Mouse (Mus musculus) midbrain, embryonic 13.5 days (tissue): ENCODE results near the gene Kat7. TPM values are rescaled to one million over a fixed set of nuclear protein-coding genes. Genes with fewer than 3 reads are reported as not detected.

Experiments used
- ATAC-seq: fragments of 200-750 bp; cut with Nextera tagmentation; 2 replicates; pipeline ENCODE4 v1.8.0; 2017; ENCODE audit warnings: mild to moderate bottlenecking, moderate TSS enrichment, moderate library complexity
- H3K27ac ChIP-seq: fragments of 300-500 bp; sonication (generic); 2 replicates; pipeline ENCODE4 v1.5.1; 2015; ENCODE audit warnings: inconsistent platforms, mild to moderate bottlenecking, moderate library complexity
- H3K27me3 ChIP-seq: fragments of 300-500 bp; sonication (generic); 2 replicates; pipeline ENCODE4 v1.6.1; 2015; ENCODE audit warnings: mild to moderate bottlenecking, inconsistent platforms
- H3K36me3 ChIP-seq: fragments of 300-500 bp; sonication (generic); 2 replicates; pipeline ENCODE4 v1.6.1; 2015; ENCODE audit warnings: mild to moderate bottlenecking, inconsistent platforms
- H3K4me1 ChIP-seq: fragments of 300-500 bp; sonication (generic); replicated peaks from 2 replicates; pipeline ENCODE4 v1.6.1; 2015; ENCODE audit warnings: inconsistent platforms
- H3K4me2 ChIP-seq: fragments of 300-500 bp; sonication (generic); replicated peaks from 2 replicates; pipeline ENCODE4 v1.6.1; 2015; ENCODE audit warnings: moderate library complexity, mild to moderate bottlenecking, inconsistent platforms
- H3K4me3 ChIP-seq: fragments of 300-500 bp; sonication (generic); replicated peaks from 2 replicates; pipeline ENCODE4 v1.5.1; 2015; ENCODE audit warnings: mild to moderate bottlenecking, inconsistent platforms
- H3K9ac ChIP-seq: fragments of 300-500 bp; sonication (generic); replicated peaks from 2 replicates; pipeline ENCODE4 v1.6.1; 2015; ENCODE audit warnings: mild to moderate bottlenecking, inconsistent platforms
- H3K9me3 ChIP-seq: fragments of 300-500 bp; sonication (generic); 2 replicates; pipeline ENCODE4 v1.6.1; 2016; ENCODE audit warnings: mild to moderate bottlenecking, inconsistent platforms
- WGBS: fragments of 180-500 bp; shearing (Covaris S2); methylation state at CpG from one replicate; pipeline ENCODE4 v1.1.7; 2015; 5-methylcytosine and 5-hydroxymethylcytosine counted together
- polyA plus RNA-seq: library from polyadenylated mRNA; unstranded; fragments of >200 nt; fragmentation: Nextera tagmentation; extraction: Ambion mirVana; gene quantifications from 2 replicates; pipeline ENCODE4 v1.2.1, GENCODE M21; 2015

Kat7 gene
- polyA plus RNA-seq, 1 experiment from 2014 or later: 66.1 TPM

- H3K4me3 ChIP-seq: no peak overlapping the region
- no peaks in the 10 kb centered on the region for H3K36me3 ChIP-seq
- no peak overlapping the region for H3K4me2 ChIP-seq
- 45% methylated on average over 10 of the region's 10 CpGs for WGBS
- ATAC-seq: peak; percentile 37
- no peak overlapping the region for H3K9ac ChIP-seq
- peaks cover 5% of the 10 kb centered on the region for H3K4me1 ChIP-seq
- no peak overlapping the region for H3K27ac ChIP-seq
- no peaks in the 10 kb centered on the region for H3K9me3 ChIP-seq
- peaks cover 13% of the 10 kb centered on the region; the same call in 1 of the 2 replicates for H3K27me3 ChIP-seq
Observed at GRCm38 (mm10) chr11:95250110-95250509, 59.9 kb downstream of the Kat7 start.

- H3K27ac ChIP-seq: no peak overlapping the region
- H3K4me1 ChIP-seq: peaks cover 5% of the 10 kb centered on the region
- WGBS: 26% methylated on average over 13 of the region's 14 CpGs
- H3K36me3 ChIP-seq: no peaks in the 10 kb centered on the region
- H3K4me2 ChIP-seq: no peak overlapping the region
- no peak for ATAC-seq
- peaks cover 13% of the 10 kb centered on the region; the same call in 1 of the 2 replicates for H3K27me3 ChIP-seq
- no peaks in the 10 kb centered on the region for H3K9me3 ChIP-seq
- no peak overlapping the region for H3K4me3 ChIP-seq
- H3K9ac ChIP-seq: no peak overlapping the region; the same call in 1 of the 2 replicates
Observed at GRCm38 (mm10) chr11:95247065-95247464, 63.0 kb downstream of the Kat7 start.

GRCm38 (mm10) chr11:95245456-95245855 is 64.6 kb downstream of the Kat7 start:
- Histone ChIP-seq H3K4me2 (no peak overlapping the region), H3K36me3 (no peaks in the 10 kb centered on the region), H3K27me3 (peaks cover 9% of the 10 kb centered on the region; the same call in 1 of the 2 replicates), H3K27ac (no peak overlapping the region), H3K9me3 (no peaks in the 10 kb centered on the region), H3K4me1 (peaks cover 5% of the 10 kb centered on the region), H3K9ac (no peak overlapping the region), H3K4me3 (no peak overlapping the region)
- 67% methylated on average over 7 of the region's 7 CpGs for WGBS
- ATAC-seq: no peak

GRCm38 (mm10) chr11:95242653-95243052 is 67.4 kb downstream of the Kat7 start:
- Histone ChIP-seq H3K27ac (no peak overlapping the region), H3K27me3 (0 out of 2 replicates have a peak, but pooled peaks cover 8% of the 10 kb centered on the region), H3K9me3 (no peaks in the 10 kb centered on the region), H3K4me2 (no peak overlapping the region), H3K4me1 (peaks cover 5% of the 10 kb centered on the region), H3K9ac (no peak overlapping the region), H3K36me3 (no peaks in the 10 kb centered on the region), H3K4me3 (no peak overlapping the region)
- WGBS: 58% methylated on average over 6 of the region's 6 CpGs
- no peak for ATAC-seq

- H3K9ac ChIP-seq: no peak overlapping the region
- H3K36me3 ChIP-seq: no peaks in the 10 kb centered on the region
- no peaks in the 10 kb centered on the region for H3K9me3 ChIP-seq
- ATAC-seq: no peak
- 82% methylated on average over 6 of the region's 6 CpGs for WGBS
- 0 out of 2 replicates have a peak, but pooled peaks cover 3% of the 10 kb centered on the region for H3K4me1 ChIP-seq
- no peak overlapping the region for H3K27ac ChIP-seq
- H3K27me3 ChIP-seq: 0 out of 2 replicates have a peak, but pooled peaks cover 6% of the 10 kb centered on the region
- no peak overlapping the region for H3K4me2 ChIP-seq
- H3K4me3 ChIP-seq: no peak overlapping the region
Observed at GRCm38 (mm10) chr11:95238477-95238876, 71.6 kb downstream of the Kat7 start.

- no peak overlapping the region for H3K27ac ChIP-seq
- H3K4me3 ChIP-seq: no peak overlapping the region
- peaks cover 21% of the 10 kb centered on the region for H3K27me3 ChIP-seq
- 37% methylated on average over 6 of the region's 6 CpGs for WGBS
- H3K4me1 ChIP-seq: peaks cover 5% of the 10 kb centered on the region
- no peak overlapping the region for H3K9ac ChIP-seq
- H3K4me2 ChIP-seq: peak overlapping the region; percentile 45; the same call in 1 of the 2 replicates
- H3K9me3 ChIP-seq: no peaks in the 10 kb centered on the region
- ATAC-seq: peak; percentile 57; the same call in 1 of the 2 replicates
- H3K36me3 ChIP-seq: no peaks in the 10 kb centered on the region
Observed at GRCm38 (mm10) chr11:95232329-95232696, 77.7 kb downstream of the Kat7 start.

- ATAC-seq: peak; percentile 65; the same call in 1 of the 2 replicates
- 8% methylated on average over 24 of the region's 24 CpGs for WGBS
- Histone ChIP-seq H3K36me3 (no peaks in the 10 kb centered on the region), H3K27ac (no peak overlapping the region), H3K27me3 (peaks cover 21% of the 10 kb centered on the region), H3K4me1 (peaks cover 5% of the 10 kb centered on the region), H3K9me3 (no peaks in the 10 kb centered on the region), H3K4me3 (no peak overlapping the region), H3K9ac (0 out of 2 replicates have a peak overlapping the region, but pooled peaks have one; percentile 39), H3K4me2 (peak overlapping the region; percentile 45)
Observed at GRCm38 (mm10) chr11:95231688-95232328, 78.2 kb downstream of the Kat7 start.

GRCm38 (mm10) chr11:95227467-95227866 is 82.6 kb downstream of the Kat7 start:
- no peak overlapping the region for H3K4me2 ChIP-seq
- no peaks in the 10 kb centered on the region for H3K9me3 ChIP-seq
- H3K36me3 ChIP-seq: no peaks in the 10 kb centered on the region
- H3K9ac ChIP-seq: no peak overlapping the region
- no peak for ATAC-seq
- no peak overlapping the region for H3K4me3 ChIP-seq
- no peak overlapping the region for H3K27ac ChIP-seq
- WGBS: 66% methylated on average over 5 of the region's 5 CpGs
- H3K27me3 ChIP-seq: peaks cover 52% of the 10 kb centered on the region
- H3K4me1 ChIP-seq: peaks cover 18% of the 10 kb centered on the region

- Histone ChIP-seq H3K27me3 (peaks cover 53% of the 10 kb centered on the region), H3K4me2 (no peak overlapping the region)
Observed at GRCm38 (mm10) chr11:95225448-95225847, 84.6 kb downstream of the Kat7 start.

More at GRCm38 (mm10) chr11:95225448-95225847, 84.6 kb downstream of the Kat7 start:
- Histone ChIP-seq H3K9me3 (no peaks in the 10 kb centered on the region), H3K27ac (no peak overlapping the region), H3K4me3 (no peak overlapping the region), H3K4me1 (peaks cover 13% of the 10 kb centered on the region), H3K36me3 (no peaks in the 10 kb centered on the region), H3K9ac (no peak overlapping the region)
- ATAC-seq: no peak
- WGBS: 25% methylated on average over 7 of the region's 7 CpGs

Other genes starting within 250 kb of the Kat7 start
- 6.6 and 8.8 TPM in 2 replicates for gene Itga3, start 233.4 kb downstream of the Kat7 start, polyA plus RNA-seq
- 0.27 and 0.30 TPM in 2 replicates for gene Dlx3, start 190.1 kb downstream of the Kat7 start, polyA plus RNA-seq
- not detected in 2 replicates for gene Dlx4, start 164.0 kb downstream of the Kat7 start, polyA plus RNA-seq
- not detected in 2 replicates for gene Tac4, start 48.7 kb downstream of the Kat7 start, polyA plus RNA-seq
- 2.3 and 2.8 TPM in 2 replicates for gene Fam117a, start 26.8 kb upstream of the Kat7 start, polyA plus RNA-seq
- 149 and 151 TPM in 2 replicates for gene Slc35b1, start 74.4 kb upstream of the Kat7 start, polyA plus RNA-seq
- gene Spop, start 103.8 kb upstream of the Kat7 start, polyA plus RNA-seq: 199 and 202 TPM in 2 replicates
- 1.2 and 1.9 TPM in 2 replicates for gene Nxph3, start 204.3 kb upstream of the Kat7 start, polyA plus RNA-seq